Mouse (Mus musculus): Measurements from ENCODE around the gene Eif4e.
"Not testable (repeated sequence)": the region's sequence is repeated elsewhere in the genome, so short reads cannot be mapped to it uniquely, and the experiment has no call there.

Eif4e gene

GRCm38 (mm10) chr3:138517881-138518280 lies 8.1 kb upstream of the Eif4e start:
- DNase-seq (ENCODE audit: low read depth, low spot score), result no peak

GRCm38 (mm10) chr3:138519218-138519617 lies 6.8 kb upstream of the Eif4e start:
- no peak for DNase-seq (ENCODE audit: low read depth, low spot score)

- no peak for DNase-seq (ENCODE audit: low read depth, low spot score)
Measured at GRCm38 (mm10) chr3:138523956-138524355, 2.0 kb upstream of the Eif4e start.

GRCm38 (mm10) chr3:138525494-138525893 lies 485 bp upstream of the Eif4e start:
- DNase-seq (ENCODE audit: low read depth, low spot score), result no peak

- DNase-seq (ENCODE audit: low read depth, low spot score), result peak; percentile 99
Measured at GRCm38 (mm10) chr3:138526916-138527666, 1.1 kb downstream of the Eif4e start.

GRCm38 (mm10) chr3:138527667-138528231 lies 1.8 kb downstream of the Eif4e start:
- no peak for DNase-seq (ENCODE audit: low read depth, low spot score)

- no peak for DNase-seq (ENCODE audit: low read depth, low spot score)
Measured at GRCm38 (mm10) chr3:138528265-138528664, 2.3 kb downstream of the Eif4e start.

GRCm38 (mm10) chr3:138530578-138531478 lies 4.8 kb downstream of the Eif4e start:
- no peak for DNase-seq (ENCODE audit: low read depth, low spot score)

GRCm38 (mm10) chr3:138531479-138532181 lies 5.7 kb downstream of the Eif4e start:
- no peak for DNase-seq (ENCODE audit: low read depth, low spot score)

GRCm38 (mm10) chr3:138532764-138533163 lies 6.8 kb downstream of the Eif4e start:
- DNase-seq (ENCODE audit: low read depth, low spot score), result no peak

GRCm38 (mm10) chr3:138536031-138536430 lies 10.1 kb downstream of the Eif4e start:
- no peak for DNase-seq (ENCODE audit: low read depth, low spot score)

- no peak for DNase-seq (ENCODE audit: low read depth, low spot score)
Measured at GRCm38 (mm10) chr3:138542621-138543020, 16.6 kb downstream of the Eif4e start.

- no peak for DNase-seq (ENCODE audit: low read depth, low spot score)
Measured at GRCm38 (mm10) chr3:138544117-138544516, 18.1 kb downstream of the Eif4e start.

- DNase-seq (ENCODE audit: low read depth, low spot score), result peak; percentile 56
Measured at GRCm38 (mm10) chr3:138546678-138547077, 20.7 kb downstream of the Eif4e start.

GRCm38 (mm10) chr3:138549045-138549444 lies 23.1 kb downstream of the Eif4e start:
- no peak for DNase-seq (ENCODE audit: low read depth, low spot score)

GRCm38 (mm10) chr3:138550336-138551123 lies 24.6 kb downstream of the Eif4e start:
- no peak for DNase-seq (ENCODE audit: low read depth, low spot score)

GRCm38 (mm10) chr3:138555279-138555678 lies 29.3 kb downstream of the Eif4e start:
- DNase-seq (ENCODE audit: low read depth, low spot score), result not testable (repeated sequence)

GRCm38 (mm10) chr3:138558529-138558928 lies 32.5 kb downstream of the Eif4e start:
- no peak for DNase-seq (ENCODE audit: low read depth, low spot score)

- no peak for DNase-seq (ENCODE audit: low read depth, low spot score)
Measured at GRCm38 (mm10) chr3:138560242-138560641, 34.3 kb downstream of the Eif4e start.

GRCm38 (mm10) chr3:138560886-138561285 lies 34.9 kb downstream of the Eif4e start:
- DNase-seq (ENCODE audit: low read depth, low spot score), result no peak

- no peak for DNase-seq (ENCODE audit: low read depth, low spot score)
Measured at GRCm38 (mm10) chr3:138578867-138579266, 52.9 kb downstream of the Eif4e start.

Measured in telencephalon, adult 2 months (tissue).